Mouse (Mus musculus): Measurements from ENCODE around the gene Lyrm7. TPM values are rescaled to one million over a fixed set of nuclear protein-coding genes. Genes with fewer than 3 reads are reported as not detected.
A peak's percentile ranks its signal among the peaks of the same experiment; 100 is the strongest.

Lyrm7 gene
- polyA plus RNA-seq, 1 experiment from 2014 or later = 23.7 TPM

DNA sequence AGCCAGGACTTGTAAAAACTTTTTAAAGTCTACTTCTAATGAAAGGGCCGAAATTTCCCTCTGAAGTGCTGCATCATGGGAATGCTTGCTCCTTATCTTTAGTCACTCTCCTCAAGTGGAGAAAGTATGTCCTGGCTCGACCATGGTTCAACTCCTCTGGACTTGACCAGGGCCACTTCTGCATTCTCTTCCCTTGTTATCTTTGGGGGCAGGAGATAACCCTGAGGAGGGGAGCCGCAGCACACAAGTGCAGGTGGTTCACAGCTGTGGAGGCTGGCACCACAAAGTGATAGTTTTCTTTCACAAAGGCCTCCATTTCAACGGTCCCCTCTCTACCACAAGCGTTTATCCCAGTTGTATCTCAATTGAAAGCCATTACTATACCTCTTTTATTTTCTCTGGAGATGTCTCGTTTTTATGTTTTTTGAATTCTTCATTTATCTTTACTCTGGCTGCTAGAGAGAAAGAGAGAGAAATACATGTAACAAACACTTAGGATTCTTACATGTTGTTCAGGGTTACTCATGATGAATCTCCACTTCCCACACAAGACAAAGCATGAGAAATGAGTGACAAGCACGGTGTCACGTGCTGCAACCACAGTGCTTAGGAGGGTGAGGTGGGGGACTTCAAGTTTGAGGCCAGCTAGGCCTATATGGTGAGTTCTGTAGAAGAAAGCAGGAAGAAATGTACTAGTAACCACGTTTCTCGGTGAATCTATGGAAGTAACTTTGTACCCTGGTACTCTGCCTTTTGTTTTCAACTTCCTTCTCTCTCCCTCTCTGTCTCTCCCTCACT, 10.6 kb downstream of the Lyrm7 start:
- peak; percentile 85 for DNase-seq (ENCODE audit: low spot score)

DNA sequence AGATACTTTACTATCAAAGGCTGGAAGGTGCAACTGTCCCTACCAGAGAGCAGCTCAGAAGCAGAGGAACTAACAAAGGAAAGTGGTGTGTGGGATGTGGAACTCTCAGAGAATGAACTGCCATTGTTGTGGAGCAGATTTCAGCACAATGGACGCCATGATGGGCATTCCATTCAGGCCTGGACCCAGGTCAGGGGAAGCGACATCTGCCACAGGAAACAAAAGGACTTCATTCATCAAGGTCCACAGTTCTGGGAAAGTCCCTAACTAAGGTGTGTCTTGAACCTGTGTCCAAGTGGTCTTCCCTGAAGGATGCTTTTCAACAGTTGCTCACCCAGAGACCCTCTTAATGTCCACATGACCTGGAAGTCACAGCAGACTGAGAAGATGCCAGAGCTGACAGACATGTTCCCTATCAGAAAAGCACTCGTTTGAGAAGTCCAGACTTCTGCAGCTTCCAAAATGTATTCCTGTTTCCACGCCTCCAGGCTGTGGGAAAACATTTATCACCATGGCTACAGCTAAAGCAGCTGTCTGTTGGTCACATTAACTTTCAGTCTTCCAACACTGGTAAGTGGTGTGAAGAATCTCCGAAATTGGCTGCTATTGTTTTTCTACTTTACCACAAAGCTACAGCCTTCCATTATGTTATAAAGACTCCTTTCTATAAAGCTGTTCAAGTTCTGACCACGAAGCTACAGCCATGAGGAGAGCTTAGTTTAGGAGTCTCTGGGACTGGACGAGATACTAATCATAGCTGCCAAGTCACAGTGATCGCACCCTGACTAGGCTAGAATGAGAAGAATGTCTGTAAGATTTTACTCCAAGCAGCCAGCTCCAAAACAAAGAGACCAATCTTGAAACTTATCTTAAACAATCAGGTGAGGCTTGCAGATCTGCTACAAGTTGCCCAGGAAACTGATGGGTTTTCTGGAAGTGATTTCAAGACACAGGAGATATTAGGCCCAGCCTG, 15.0 kb downstream of the Lyrm7 start:
- no peak for DNase-seq (ENCODE audit: low spot score)

DNA sequence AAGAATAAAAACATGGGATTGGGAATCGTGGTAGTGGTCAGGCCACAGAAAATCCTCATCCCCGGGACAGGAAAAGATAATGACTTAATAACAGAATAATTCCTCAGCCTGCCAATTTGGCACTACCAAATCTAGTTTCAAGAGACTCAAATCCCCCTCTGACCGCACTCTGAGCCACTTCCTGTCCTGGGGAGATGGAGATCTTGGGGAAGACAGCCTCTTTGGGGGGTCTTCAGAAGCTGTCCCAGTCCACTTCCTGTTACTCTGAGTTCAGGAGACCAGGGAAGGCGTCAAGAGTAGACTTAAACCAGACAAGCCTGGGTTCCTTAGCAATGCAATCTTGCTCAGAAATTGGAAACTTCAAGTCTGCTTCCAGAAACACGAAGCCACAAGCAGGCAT, 15.8 kb downstream of the Lyrm7 start:
- DNase-seq (ENCODE audit: low spot score) = peak; percentile 56

DNA sequence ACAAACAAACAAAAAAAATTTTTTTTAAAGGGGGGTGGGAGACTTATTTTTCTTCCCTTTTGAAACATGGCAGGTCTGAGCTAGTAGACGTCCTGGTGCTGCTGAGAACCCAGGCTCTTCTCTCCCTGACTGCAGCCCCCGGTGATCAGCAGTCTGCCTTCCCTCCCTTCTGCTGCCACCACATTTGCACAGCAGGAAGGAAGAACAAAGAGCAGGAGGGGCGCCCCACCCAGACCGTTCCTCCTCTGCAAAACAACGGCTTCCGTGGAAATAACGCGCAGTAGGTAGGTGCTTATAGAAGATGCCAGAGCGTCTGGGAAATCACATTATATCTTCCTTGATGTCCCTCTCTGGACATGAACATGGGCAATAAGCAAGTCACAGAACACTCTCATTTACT, 16.3 kb downstream of the Lyrm7 start:
- DNase-seq (ENCODE audit: low spot score) = peak; percentile 83

DNA sequence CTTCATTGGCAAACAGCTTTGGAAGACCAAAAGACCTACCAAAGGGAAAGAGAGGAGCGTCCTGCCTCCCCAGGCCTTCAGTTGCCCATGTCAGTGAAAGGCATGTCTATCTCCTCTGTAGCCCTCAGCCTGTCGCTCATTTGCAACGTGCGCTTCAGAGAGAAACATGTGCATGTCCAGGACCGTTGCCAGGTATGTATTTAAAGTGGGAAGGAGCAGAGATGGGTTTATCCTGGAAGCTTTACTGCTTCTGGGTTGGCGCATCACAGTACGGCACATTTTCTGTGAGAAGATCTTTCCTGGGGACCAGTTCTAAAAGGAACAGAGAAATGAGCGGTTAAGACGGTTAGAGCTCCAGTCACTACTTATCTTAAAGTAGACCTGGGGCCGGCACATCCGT, 19.8 kb downstream of the Lyrm7 start:
- no peak for DNase-seq (ENCODE audit: low spot score)

DNA sequence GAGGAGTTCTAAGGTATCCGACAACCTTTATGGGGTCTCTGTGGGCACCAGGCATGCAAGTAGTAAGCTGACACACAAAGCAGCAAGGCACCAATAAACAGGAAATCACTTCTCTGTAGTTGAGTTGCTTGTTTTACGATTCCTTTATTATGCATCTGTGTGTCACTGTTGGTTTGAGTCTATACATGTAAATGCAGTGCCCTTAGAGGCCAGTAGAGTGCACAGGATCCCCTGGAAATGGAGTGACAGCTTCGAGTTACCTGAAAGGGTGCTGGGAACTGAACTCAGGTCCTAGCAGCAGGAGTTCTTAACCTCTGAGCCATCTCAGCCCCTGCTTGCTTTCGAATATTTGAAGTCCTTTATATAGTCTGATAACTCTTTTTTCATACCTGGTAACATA, 21.0 kb downstream of the Lyrm7 start:
- no peak for DNase-seq (ENCODE audit: low spot score)

DNA sequence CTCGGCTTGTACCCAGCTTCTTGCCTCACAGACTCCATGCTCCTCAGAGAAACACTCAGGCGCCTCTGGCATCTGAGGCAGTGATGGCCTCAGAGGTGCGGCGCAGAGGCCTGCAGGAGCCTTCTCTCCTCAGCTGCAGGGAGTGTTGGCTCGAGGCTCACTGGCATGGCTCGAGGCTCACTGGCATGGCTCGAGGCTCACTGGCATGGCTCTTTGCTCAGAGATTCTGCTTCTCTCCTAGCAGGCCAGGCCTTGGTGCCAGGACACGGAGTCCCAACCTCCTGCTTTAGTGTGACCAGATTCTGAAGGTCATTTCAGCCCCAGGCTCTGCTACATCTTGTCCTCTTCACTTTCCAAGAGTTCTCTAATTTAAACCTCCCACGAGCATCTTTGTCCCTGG, 24.6 kb downstream of the Lyrm7 start:
- DNase-seq (ENCODE audit: low spot score) = no peak

DNA sequence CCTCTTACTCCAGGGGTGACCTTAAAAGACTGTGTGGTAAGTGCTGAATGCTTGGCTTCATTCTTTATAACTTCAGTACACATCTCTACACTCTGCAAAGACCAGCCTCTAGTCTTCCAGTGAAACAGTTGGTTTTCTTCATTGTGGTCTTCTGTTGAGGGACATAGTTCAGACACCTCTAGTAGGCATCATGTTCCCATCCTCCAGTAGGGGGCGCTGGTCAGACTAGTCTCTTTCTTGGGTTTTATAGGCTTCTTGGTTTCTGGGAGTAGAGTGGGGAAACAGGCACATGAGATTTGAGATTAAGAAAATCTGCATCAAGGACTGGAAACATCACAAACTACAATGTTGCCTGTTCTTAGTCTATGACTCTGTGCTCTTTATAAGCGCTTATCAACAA, 26.1 kb downstream of the Lyrm7 start:
- DNase-seq (ENCODE audit: low spot score) = peak; percentile 51

DNA sequence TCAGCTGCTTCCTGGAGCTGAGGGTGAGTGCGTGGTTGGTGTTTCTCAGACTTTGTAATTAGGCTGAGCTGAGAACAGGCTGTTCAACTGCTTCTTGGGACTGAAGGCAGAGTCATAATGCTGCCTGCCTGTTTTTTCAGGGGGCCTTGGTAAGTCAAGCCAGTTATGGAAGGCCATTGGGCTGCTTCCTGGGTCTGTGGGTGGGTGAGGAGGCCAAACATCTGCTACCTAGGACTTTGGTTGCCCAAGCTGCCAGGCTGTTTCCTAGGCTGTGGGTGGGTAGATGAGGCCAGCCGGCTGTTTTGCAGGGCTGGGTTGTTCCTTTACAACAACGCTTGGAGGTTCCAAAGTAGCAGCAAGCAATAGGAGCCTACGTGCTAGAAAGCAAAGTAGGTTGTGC, 26.9 kb downstream of the Lyrm7 start:
- peak; percentile 42 for DNase-seq (ENCODE audit: low spot score)

DNA sequence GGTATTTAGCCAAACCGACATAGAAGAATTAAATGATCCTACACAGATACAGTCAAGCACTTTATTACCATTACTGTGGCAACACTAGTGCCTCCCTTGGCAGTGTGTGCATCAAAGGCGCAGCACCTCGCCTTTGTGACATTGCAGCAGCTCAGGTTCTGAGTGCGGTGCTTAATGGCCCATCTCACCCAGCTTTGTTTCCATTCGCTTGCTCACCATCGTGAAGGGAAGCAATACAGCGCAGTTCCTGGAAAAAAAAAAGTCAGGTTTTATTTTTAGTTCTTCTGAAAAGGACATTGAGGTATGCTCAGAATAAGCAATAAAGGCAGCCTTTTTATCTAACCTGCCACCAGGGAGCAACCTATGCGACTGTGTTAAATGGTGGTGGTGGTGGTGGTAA, 33.9 kb downstream of the Lyrm7 start:
- no peak for DNase-seq (ENCODE audit: low spot score)

DNA sequence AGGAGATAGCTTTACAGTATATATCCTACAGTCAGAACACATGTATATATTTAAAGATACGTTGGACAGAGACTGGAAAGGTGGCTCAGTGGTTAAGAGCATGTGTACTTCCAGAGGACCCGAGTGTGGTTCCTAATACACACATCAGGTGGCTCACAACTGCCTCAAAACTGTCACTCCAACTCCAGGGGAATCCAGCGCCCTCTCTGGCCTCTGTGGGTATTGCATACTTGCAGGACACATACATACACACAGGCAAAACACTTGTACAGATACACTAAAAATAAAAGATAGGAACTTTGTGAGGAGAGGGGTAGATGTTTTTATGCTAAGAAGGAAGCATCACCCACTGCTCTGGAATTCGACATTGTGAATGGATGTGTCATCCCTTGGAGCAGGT, 34.9 kb downstream of the Lyrm7 start:
- DNase-seq (ENCODE audit: low spot score) = no peak

DNA sequence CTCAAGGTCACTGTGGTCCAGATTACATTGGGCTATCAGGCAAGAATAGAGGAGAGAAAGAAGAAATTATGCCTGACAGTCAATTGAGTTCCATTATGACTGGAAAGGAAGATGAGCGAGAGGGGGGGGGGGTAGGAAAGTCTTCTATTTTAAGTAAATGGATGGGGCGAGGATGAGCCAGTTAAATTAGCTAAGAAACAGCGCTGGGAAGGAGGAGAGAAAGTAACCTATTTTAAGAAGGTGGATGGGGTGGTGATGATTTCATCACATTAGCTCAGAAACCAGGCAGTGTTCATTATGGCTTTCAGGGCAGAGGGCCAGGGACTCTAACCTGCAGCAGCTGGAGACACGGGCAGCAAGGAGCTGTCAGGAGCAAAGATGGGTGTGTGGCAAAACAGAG, 37.2 kb downstream of the Lyrm7 start:
- no peak for DNase-seq (ENCODE audit: low spot score)

DNA sequence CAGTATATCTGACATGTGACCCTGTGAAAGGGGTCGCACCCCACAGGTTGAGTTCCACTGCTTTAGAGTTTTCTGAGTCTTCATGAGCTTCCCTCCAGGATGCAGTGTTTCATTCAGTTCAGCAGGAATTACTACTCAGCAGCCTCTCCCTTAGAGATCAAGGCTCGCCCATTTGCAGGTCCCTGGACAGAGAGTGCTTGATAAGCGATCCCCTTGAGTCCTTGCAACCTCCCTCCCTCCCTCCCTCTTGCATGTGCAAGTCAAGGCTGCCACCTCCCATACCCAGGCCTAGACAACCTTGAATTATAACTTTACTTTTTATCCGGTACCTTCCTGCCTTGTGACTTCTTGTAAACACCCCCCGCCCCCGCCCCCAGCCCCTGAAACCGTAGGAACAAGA, 41.2 kb downstream of the Lyrm7 start:
- DNase-seq (ENCODE audit: low spot score) = no peak

DNA sequence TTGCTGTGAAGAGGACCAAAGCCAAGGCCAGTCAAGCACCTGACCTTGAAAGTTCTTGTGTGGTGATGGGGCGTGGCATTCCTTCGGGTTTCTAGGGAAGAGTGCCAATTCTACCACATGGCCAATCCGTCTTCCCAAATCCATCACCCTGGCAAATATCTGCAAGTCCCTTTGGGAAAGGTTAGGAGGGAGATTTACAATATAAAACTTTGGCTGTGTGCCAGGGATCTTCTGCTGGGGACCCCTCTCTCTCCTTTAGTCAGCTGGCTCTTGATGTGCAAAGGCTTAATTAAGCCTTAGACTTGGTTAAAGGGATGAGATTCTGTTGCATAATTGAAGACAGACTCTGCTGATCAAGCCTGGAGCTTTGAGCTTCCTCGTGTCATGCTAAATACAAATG, 43.3 kb downstream of the Lyrm7 start:
- no peak for DNase-seq (ENCODE audit: low spot score)

DNA sequence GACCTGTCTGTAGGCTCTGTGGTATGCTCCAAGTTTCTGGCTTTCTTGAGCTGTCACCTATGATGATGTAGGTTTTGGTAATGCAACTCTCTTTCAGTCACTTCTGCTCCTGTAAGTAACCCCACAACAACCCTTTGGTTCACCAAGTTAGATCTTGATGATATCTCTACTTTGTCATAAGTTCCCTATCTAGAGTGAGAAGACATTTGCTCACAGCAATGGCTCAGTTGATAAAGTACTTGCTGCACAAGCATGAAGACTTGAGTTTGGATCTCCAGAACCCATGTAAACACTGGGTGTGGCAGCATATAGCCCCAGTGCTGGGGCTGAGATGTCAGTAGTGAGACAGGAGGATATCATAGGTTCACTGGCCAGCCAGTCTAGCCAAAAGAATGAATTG, 45.1 kb downstream of the Lyrm7 start:
- no peak for DNase-seq (ENCODE audit: low spot score)

DNA sequence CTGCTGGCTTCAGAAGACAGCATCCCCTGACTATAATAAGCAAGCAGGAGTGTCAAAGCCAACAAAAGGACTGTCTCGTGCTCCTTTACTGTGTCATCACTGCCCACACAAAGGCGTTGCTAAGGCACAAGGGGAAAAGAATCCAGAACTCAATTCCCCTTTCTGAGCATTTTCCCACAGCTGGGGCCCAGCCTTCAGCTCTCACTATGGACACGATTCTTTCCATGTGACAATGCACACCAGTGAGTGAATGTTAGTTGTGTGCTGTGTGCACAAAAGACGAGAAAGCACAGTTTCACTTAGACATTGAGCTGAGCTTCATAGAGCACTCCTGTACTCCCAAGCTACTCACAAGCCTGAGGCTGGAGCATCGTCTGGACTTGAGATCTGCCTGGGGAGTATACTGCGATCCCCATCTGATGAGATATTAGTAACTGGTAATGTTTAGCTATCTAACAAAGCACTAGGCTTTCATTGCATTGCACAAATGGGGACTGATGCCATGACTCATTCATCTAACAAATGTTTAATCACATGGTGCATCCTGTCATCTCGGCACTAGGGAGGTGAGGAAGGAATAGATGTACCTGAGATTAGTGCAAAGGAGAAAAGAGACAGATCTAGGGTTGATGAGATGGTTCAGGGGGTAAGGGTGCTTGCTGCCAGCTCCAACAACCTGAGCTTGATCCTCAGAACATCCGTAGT, 47.8 kb downstream of the Lyrm7 start:
- no peak for DNase-seq (ENCODE audit: low spot score)

DNA sequence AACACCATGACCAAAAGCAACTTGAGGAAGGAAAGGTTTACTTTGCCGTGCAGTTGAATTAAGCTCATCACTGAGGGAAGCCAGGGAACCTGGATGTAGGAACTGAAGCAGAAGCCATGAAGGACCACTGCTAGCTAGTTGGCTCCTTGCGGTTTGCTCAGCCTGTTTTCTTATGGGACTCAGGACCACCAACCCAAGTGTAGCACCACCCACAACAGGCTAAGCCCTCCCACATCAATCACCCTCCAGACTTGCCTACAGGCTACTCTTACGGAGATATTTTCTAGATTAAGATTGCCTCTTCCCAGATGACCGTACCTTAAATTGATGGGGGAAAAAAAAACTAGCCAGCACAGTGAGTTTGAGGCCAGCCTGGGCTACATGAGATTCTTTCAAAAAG, 48.4 kb downstream of the Lyrm7 start:
- no peak for DNase-seq (ENCODE audit: low spot score)

DNA sequence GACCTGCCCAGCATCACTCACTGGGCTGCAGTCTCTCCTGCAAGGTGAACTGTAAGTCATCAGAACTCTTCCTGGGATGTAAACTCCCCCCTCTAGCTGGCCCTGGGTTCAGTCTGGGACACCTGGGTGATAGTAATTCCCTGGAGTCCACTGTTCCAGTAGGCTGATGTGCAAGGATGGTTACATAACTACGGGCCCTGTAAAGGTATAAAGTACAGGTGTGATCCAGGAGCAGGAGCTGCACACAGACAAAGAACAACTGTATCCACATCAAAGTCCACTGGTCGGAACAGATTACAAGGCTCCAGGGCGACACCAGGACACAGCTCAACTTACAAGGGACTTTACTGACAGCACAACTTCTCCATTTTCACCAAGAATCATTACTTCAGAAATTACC, 49.7 kb downstream of the Lyrm7 start:
- DNase-seq (ENCODE audit: low spot score) = no peak

DNA sequence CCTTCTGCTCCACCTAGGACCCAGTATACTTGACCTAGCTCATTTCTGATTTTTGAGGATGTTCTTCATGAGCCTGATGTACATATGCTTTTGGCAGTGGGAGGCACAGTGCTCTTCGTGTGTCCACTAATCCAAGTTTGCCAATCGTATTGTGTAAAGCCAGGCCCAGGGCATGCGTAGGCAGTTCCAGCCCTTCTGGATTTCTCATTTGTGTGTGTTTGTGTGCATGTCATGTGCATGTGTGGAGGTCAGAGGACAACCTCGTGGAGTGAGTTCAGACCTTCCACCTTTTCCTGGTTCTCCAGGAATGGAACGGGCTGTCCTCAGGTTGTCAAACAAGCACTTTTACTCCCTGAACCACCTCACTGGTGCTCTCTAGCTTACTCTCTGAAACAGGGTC, 51.1 kb downstream of the Lyrm7 start:
- DNase-seq (ENCODE audit: low spot score) = no peak

DNA sequence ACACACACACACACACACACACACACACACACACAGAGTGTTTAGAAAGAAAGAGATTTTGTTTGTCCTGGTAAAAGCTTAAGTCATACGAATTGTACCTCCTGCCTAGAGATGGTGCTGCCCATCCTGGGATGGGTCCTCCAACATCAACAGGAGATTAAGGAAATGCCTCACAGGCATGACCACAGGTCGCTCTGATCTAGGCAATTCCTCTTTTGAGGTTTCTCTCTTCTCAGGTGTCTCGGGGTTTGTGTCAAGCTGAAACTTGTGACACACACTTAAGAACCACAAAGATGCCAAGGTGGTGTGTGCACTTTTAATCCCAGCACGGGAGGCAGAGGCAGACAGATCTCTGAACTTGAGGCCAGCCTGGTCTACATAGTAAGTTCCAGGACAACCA, 52.5 kb downstream of the Lyrm7 start:
- no peak for DNase-seq (ENCODE audit: low spot score)

DNA sequence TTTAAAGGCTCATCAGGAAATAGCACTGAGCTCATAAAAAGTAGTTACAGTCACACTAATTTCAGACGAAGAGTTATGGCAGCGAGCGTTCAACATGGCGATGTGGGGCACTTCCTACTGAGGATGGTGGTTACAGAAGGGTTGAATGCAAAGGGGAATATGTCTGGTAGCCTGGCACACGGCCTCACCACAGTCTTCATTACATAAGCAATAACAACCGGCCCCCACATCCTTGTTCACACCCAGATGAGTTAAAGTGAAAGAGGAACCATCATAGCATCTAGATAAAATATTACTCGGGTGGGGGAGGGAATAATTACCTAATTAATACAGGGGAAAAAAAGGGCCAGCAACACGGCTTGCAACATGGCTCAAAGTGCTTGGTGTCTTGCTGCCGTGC, 53.0 kb downstream of the Lyrm7 start:
- no peak for DNase-seq (ENCODE audit: low spot score)

DNA sequence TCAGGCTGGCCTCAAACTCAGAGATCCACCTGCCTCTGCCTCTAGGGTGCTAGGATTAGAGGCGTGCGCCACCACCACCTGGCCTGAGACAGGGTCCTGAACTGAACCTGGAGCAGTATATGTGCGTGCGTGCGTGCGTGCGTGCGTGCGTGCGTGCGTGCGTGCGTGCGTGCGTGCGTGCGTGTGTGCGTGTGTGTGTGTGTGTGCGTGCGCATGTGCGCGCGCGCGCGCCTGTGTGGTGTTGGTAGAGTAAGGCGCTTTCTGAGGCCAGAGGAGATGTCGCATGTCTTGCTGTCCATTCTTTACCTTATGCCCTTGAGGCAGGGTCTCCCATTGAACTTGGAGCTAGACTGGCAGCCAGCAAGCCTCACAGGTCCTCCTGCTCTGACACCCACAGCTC, 53.8 kb downstream of the Lyrm7 start:
- DNase-seq (ENCODE audit: low spot score) = no peak

Data from thymus, postnatal 0 days (tissue).